Mouse (Mus musculus) common myeloid progenitor, adult 5-6 weeks (primary cell): ENCODE measurements at regions not wholly inside any gene's neighbourhood (a gene's known extent, or its start where the extent isn't known, plus 50 kb on each side); places are given as distances from the start of the nearest gene placed in this dataset.

Experiments
- ATAC-seq: replicated peaks from 2 replicates; pipeline ENCODE4 v1.8.0; 2016; ENCODE audit warnings: low read depth, mild to moderate bottlenecking, moderate TSS enrichment, inconsistent platforms; ENCODE audit not compliant: poor library complexity, severe bottlenecking

- no peak for ATAC-seq
Observed at GRCm38 (mm10) chr9:116337446-116338010, 162.4 kb upstream of the Tgfbr2 start.

GRCm38 (mm10) chr9:116335561-116336478, 160.7 kb upstream of the Tgfbr2 start:
- peak; percentile 23; the same call in 1 of the 2 replicates for ATAC-seq

GRCm38 (mm10) chr9:116333956-116334463, 158.8 kb upstream of the Tgfbr2 start:
- no peak for ATAC-seq

DNA sequence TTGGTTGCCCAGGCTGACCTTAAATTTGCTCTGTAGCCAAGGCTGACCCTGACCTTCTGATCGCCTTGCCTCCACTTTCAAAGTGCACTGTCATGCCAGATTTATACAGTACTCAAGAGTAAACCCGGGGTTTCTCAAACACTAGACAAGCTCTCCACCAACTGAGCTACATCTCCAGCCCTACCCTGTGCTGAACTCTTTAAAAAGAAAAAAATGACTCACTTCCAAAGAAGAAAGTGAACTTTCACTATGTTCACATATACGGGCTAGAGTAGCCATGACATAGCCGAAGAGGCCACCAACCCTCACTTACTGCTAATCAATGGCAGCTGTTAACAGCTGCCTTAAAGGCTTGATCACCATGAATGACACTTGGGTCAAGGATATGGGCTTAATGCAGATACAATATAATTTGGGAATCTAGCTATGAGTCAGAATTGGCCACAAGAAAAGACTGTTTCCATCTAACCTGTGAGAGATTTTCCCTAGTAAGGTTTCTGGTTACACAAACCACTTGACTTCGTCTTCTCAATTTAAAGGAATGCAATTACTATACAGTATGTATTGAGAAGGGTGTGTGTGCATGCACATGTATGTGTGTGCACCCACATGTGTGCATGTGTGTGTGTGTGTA, 157.4 kb upstream of the Tgfbr2 start:
- ATAC-seq: no peak

GRCm38 (mm10) chr9:116331406-116331805, 156.2 kb upstream of the Tgfbr2 start:
- no peak for ATAC-seq

GRCm38 (mm10) chr9:116330796-116331195, 155.6 kb upstream of the Tgfbr2 start:
- peak; percentile 72 for ATAC-seq

DNA sequence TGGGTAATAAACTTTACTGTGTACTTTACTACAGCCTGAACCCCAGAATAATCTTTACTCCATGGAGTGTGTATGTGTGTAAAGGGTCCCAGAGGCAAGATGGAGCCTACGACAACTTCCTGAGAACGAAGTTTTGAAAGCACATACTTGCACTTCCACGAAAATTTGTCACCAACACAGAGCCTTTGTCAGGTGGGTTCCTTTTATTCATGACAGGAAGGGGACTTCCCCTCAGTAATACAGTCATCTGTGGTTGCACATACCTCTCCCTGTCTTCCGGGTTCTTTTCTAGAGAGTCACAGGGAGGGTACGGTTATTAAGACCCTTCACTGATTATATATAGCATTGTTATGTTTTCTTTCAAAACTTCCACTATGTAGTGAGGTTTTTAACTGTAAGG, 154.0 kb upstream of the Tgfbr2 start:
- peak; percentile 47; the same call in 1 of the 2 replicates for ATAC-seq

DNA sequence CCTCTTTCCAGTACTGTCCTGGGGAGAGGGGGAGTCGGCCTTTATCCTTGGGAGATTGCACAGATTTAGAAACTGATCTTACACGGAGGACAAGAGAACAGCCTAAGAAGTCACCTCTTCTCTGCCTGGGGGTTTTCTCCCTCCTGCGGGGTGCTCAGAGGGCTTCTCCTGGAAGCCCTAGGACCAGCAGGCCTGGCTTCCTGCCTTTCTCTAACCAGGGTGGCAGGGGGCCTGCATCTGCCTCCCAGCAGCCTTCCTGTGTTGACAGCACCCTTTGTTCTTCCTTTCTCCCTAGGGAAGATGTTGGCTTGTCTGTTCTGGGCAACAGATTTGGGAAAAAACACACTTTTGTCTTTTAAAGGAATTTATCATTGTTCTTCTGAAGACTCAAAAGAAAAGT, 153.0 kb upstream of the Tgfbr2 start:
- ATAC-seq: no peak

- ATAC-seq: no peak
Observed at GRCm38 (mm10) chr9:116327080-116327479, 151.9 kb upstream of the Tgfbr2 start.

DNA sequence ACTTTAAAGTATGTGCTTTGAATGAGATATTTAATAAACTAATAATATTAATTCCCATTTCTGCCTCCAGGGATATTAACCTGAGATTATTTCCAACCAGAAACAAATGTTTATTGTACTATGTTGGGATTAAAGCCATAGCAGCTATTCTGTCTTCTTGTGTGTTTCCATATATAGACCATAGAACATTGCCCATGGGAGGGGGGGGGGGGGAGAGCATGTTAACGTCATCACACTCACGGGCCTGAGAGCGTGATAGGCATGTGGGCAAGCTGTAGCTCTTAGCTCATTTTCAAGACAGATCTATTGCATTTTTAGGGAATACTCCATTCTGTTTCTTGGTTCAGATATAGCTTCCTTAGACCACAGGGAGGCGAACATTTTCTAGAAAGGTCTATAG, 149.8 kb upstream of the Tgfbr2 start:
- no peak for ATAC-seq

- no peak for ATAC-seq
Observed at GRCm38 (mm10) chr9:116323871-116324721, 148.9 kb upstream of the Tgfbr2 start.

GRCm38 (mm10) chr9:116321908-116322307, 146.7 kb upstream of the Tgfbr2 start:
- no peak for ATAC-seq

DNA sequence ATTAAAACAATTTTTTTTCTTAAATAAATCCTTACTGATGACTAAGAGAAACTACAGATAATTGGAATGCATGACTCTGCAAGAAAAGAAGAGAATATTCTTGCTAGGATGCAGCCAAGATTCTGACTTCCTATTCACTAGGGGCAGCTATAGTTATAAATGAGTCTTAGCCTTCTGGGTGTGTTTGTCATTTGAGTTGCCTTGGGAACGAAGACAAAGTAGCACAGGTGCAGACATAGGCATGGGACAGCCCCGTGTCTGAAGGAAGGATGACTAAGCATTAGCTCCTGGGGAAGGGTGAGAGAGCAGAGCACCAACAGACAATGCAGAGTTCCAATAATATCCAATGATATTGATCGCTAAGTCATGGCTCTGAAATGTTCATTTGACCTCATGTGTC, 144.3 kb upstream of the Tgfbr2 start:
- ATAC-seq: no peak

- no peak for ATAC-seq
Observed at GRCm38 (mm10) chr9:116316582-116317095, 141.5 kb upstream of the Tgfbr2 start.

GRCm38 (mm10) chr9:116314803-116315202, 139.6 kb upstream of the Tgfbr2 start:
- no peak for ATAC-seq

- no peak for ATAC-seq
Observed at GRCm38 (mm10) chr9:116313932-116314790, 139.0 kb upstream of the Tgfbr2 start.

GRCm38 (mm10) chr9:116311364-116311763, 136.2 kb upstream of the Tgfbr2 start:
- ATAC-seq: no peak

GRCm38 (mm10) chr9:116301602-116302001, 126.4 kb upstream of the Tgfbr2 start:
- no peak for ATAC-seq

DNA sequence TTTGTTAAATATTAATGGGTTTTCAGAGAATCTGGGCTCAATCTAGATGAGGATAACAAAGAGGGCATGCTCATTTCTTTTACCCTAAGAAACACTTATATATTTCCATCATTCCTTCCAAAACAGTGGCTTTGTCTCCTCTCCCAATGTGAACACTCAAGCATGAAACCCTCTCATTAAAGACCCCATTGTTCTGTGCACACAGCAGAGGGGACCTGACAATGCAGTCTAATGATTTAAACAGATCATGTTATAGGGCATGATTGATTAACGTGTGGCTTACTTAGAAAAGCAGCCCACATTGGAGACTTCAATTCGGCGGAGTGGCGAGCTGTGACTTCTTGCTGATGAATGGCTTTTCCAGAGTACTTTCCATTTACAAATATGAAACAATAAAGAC, 123.6 kb upstream of the Tgfbr2 start:
- no peak for ATAC-seq
